Mouse (Mus musculus): ENCODE data around the gene Tnfrsf1b. TPM values are rescaled to one million over a fixed set of nuclear protein-coding genes. Genes with fewer than 3 reads are reported as not detected.

The Tnfrsf1b gene
- polyA plus RNA-seq, 1 experiment from 2014 or later = 2.3 TPM

GRCm38 (mm10) chr4:145209690-145210088, 37.0 kb downstream of the Tnfrsf1b start:
- H3K9ac ChIP-seq (ENCODE audit: low read depth, low read length) = no peak overlapping the region
- H3K9me3 ChIP-seq (replicated peaks; ENCODE audit: control insufficient read depth, low read length) = no peaks in the 10 kb centered on the region
- ATAC-seq (replicated peaks; ENCODE audit: insufficient number of reproducible peaks, low FRiP score, low TSS enrichment) = no peak
- no peaks in the 10 kb centered on the region for H3K27me3 ChIP-seq (ENCODE audit: control insufficient read depth, insufficient read depth, low read length)
- H3K4me2 ChIP-seq = no peak overlapping the region
- WGBS (ENCODE audit: insufficient replicate concordance) = 40% methylated on average over 5 of the region's 5 CpGs
- H3K36me3 ChIP-seq (ENCODE audit: control insufficient read depth, insufficient read depth, low read length) = no peaks in the 10 kb centered on the region
- no peak overlapping the region for H3K27ac ChIP-seq (ENCODE audit: low read depth, low read length)
- H3K4me1 ChIP-seq (ENCODE audit: control insufficient read depth, insufficient read depth, low read length) = no peaks in the 10 kb centered on the region
- no peak overlapping the region for H3K4me3 ChIP-seq (ENCODE audit: low read depth, low read length)

DNA sequence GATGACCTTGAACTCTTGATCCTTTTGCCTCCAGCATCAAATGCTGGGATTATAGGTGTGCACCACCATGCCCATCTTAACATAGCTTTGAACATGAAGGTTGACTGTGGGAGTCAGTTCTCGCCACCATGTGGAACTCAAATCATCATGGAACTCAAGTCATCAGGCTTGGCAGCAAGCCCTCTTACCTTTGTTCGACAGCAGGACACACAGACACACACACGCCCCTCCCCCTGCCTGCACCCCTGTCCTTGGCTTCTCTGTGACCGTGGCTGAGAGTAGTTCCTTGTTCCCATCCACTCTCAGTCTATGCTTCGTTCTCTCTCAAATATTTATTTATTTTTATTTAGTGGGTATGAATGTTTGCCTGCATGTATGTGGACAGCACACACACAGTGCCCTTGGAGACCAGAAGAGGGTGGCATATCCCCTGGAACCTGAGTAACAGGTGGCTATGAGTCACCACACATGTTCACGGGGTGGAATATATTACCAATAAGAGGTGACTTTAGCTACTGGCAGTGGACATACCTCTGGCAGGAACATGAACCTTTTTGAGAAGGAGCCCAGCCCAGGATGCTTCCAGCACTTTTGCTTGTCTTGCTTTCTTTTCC, 37.5 kb downstream of the Tnfrsf1b start:
- ATAC-seq (replicated peaks; ENCODE audit: insufficient number of reproducible peaks, low FRiP score, low TSS enrichment) = no peak
- no peak overlapping the region for H3K27ac ChIP-seq (ENCODE audit: low read depth, low read length)
- H3K4me2 ChIP-seq = no peak overlapping the region
- no peaks in the 10 kb centered on the region for H3K9me3 ChIP-seq (replicated peaks; ENCODE audit: control insufficient read depth, low read length)
- no peak overlapping the region for H3K4me3 ChIP-seq (ENCODE audit: low read depth, low read length)
- no peaks in the 10 kb centered on the region for H3K4me1 ChIP-seq (ENCODE audit: control insufficient read depth, insufficient read depth, low read length)
- no peaks in the 10 kb centered on the region for H3K27me3 ChIP-seq (ENCODE audit: control insufficient read depth, insufficient read depth, low read length)
- H3K36me3 ChIP-seq (ENCODE audit: control insufficient read depth, insufficient read depth, low read length) = no peaks in the 10 kb centered on the region
- 67% methylated on average over 6 of the region's 6 CpGs for WGBS (ENCODE audit: insufficient replicate concordance)
- no peak overlapping the region for H3K9ac ChIP-seq (ENCODE audit: low read depth, low read length)

GRCm38 (mm10) chr4:145207718-145208371, 38.8 kb downstream of the Tnfrsf1b start:
- no peaks in the 10 kb centered on the region for H3K9me3 ChIP-seq (replicated peaks; ENCODE audit: control insufficient read depth, low read length)
- no peak overlapping the region for H3K9ac ChIP-seq (ENCODE audit: low read depth, low read length)
- no peaks in the 10 kb centered on the region for H3K27me3 ChIP-seq (ENCODE audit: control insufficient read depth, insufficient read depth, low read length)
- H3K27ac ChIP-seq (ENCODE audit: low read depth, low read length) = no peak overlapping the region
- H3K4me3 ChIP-seq (ENCODE audit: low read depth, low read length) = no peak overlapping the region
- H3K4me2 ChIP-seq = no peak overlapping the region
- no peak for ATAC-seq (replicated peaks; ENCODE audit: insufficient number of reproducible peaks, low FRiP score, low TSS enrichment)
- no peaks in the 10 kb centered on the region for H3K36me3 ChIP-seq (ENCODE audit: control insufficient read depth, insufficient read depth, low read length)
- 77% methylated on average over 3 of the region's 3 CpGs for WGBS (ENCODE audit: insufficient replicate concordance)
- no peaks in the 10 kb centered on the region for H3K4me1 ChIP-seq (ENCODE audit: control insufficient read depth, insufficient read depth, low read length)

GRCm38 (mm10) chr4:145204779-145205178, 41.9 kb downstream of the Tnfrsf1b start:
- Histone ChIP-seq H3K27me3 (ENCODE audit: control insufficient read depth, insufficient read depth, low read length) (no peaks in the 10 kb centered on the region), H3K27ac (ENCODE audit: low read depth, low read length) (no peak overlapping the region), H3K36me3 (ENCODE audit: control insufficient read depth, insufficient read depth, low read length) (no peaks in the 10 kb centered on the region), H3K4me2 (no peak overlapping the region), H3K9ac (ENCODE audit: low read depth, low read length) (no peak overlapping the region), H3K4me1 (ENCODE audit: control insufficient read depth, insufficient read depth, low read length) (peaks cover 6% of the 10 kb centered on the region), H3K4me3 (ENCODE audit: low read depth, low read length) (no peak overlapping the region), H3K9me3 (replicated peaks; ENCODE audit: control insufficient read depth, low read length) (no peaks in the 10 kb centered on the region)
- 82% methylated on average over 8 of the region's 8 CpGs for WGBS (ENCODE audit: insufficient replicate concordance)
- no peak for ATAC-seq (replicated peaks; ENCODE audit: insufficient number of reproducible peaks, low FRiP score, low TSS enrichment)

DNA sequence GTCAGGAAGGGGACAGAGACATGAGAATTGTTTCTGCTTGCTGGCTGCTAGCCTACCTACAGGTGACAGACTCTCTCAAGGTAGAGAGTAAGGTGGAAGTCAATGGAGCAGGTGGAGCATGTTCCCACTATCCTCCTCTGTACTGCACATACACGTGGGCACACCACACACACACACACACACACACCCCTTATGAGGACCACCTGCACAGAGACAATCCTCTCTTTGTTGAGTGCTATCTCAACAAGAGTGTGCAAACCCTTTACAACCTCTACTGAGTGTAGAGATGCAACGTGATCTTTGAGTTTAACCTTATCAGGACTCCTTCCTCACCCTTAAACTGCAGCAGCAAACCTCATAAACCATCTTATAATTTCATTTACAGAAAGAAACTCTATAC, 43.4 kb downstream of the Tnfrsf1b start:
- no peak overlapping the region for H3K27ac ChIP-seq (ENCODE audit: low read depth, low read length)
- no peaks in the 10 kb centered on the region for H3K36me3 ChIP-seq (ENCODE audit: control insufficient read depth, insufficient read depth, low read length)
- peaks cover 9% of the 10 kb centered on the region for H3K4me1 ChIP-seq (ENCODE audit: control insufficient read depth, insufficient read depth, low read length)
- no peak for ATAC-seq (replicated peaks; ENCODE audit: insufficient number of reproducible peaks, low FRiP score, low TSS enrichment)
- no peaks in the 10 kb centered on the region for H3K9me3 ChIP-seq (replicated peaks; ENCODE audit: control insufficient read depth, low read length)
- no peak overlapping the region for H3K4me2 ChIP-seq
- no peak overlapping the region for H3K4me3 ChIP-seq (ENCODE audit: low read depth, low read length)
- no peaks in the 10 kb centered on the region for H3K27me3 ChIP-seq (ENCODE audit: control insufficient read depth, insufficient read depth, low read length)
- no peak overlapping the region for H3K9ac ChIP-seq (ENCODE audit: low read depth, low read length)
- WGBS (ENCODE audit: insufficient replicate concordance) = 50% methylated on average over 2 of the region's 2 CpGs

- ATAC-seq (replicated peaks; ENCODE audit: insufficient number of reproducible peaks, low FRiP score, low TSS enrichment) = no peak
- 71% methylated on average over 3 of the region's 3 CpGs for WGBS (ENCODE audit: insufficient replicate concordance)
- H3K4me3 ChIP-seq (ENCODE audit: low read depth, low read length) = no peak overlapping the region
- H3K36me3 ChIP-seq (ENCODE audit: control insufficient read depth, insufficient read depth, low read length) = no peaks in the 10 kb centered on the region
- H3K4me1 ChIP-seq (ENCODE audit: control insufficient read depth, insufficient read depth, low read length) = peaks cover 9% of the 10 kb centered on the region
- no peaks in the 10 kb centered on the region for H3K9me3 ChIP-seq (replicated peaks; ENCODE audit: control insufficient read depth, low read length)
- H3K27me3 ChIP-seq (ENCODE audit: control insufficient read depth, insufficient read depth, low read length) = no peaks in the 10 kb centered on the region
- H3K4me2 ChIP-seq = no peak overlapping the region
- H3K9ac ChIP-seq (ENCODE audit: low read depth, low read length) = no peak overlapping the region
- H3K27ac ChIP-seq (ENCODE audit: low read depth, low read length) = no peak overlapping the region
Observed at GRCm38 (mm10) chr4:145201424-145201823, 45.2 kb downstream of the Tnfrsf1b start.

DNA sequence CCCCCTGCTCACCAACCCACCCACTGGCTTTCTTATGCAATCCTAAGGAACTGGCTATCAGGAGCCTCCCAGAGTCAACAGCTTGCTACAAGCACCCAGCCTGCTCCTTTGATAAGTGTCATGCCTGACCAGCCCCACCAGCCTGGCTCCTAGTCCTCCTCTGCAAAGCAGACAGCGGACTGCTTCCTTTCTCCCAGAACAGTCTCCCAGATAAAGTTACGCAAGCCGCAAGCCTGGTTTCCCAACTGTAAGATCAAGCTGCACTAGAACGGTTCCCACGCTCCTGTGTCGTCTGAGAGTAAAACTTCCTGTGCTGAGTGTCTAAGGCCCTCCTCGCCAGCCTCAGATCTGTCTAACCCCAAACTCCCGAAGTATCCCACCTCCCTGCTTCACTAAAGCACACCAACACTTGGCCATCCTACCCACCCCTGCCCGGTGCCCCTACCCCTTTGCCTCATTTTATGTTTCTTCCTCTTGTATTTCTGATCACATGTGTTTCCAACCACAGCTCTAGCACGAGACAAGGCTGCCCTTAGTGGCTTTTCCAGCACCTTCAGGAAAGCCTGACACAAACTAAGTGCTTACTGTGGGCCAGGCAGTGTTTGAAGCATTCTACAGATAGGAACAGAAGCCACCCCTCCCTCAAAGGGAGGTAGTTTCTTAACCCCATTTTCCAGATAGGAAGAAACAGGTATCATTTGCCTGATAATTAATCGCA, 46.5 kb downstream of the Tnfrsf1b start:
- no peak overlapping the region for H3K4me3 ChIP-seq (ENCODE audit: low read depth, low read length)
- no peaks in the 10 kb centered on the region for H3K9me3 ChIP-seq (replicated peaks; ENCODE audit: control insufficient read depth, low read length)
- 14% methylated on average over 11 of the region's 11 CpGs for WGBS (ENCODE audit: insufficient replicate concordance)
- H3K4me1 ChIP-seq (ENCODE audit: control insufficient read depth, insufficient read depth, low read length) = peaks cover 9% of the 10 kb centered on the region
- H3K9ac ChIP-seq (ENCODE audit: low read depth, low read length) = no peak overlapping the region
- H3K36me3 ChIP-seq (ENCODE audit: control insufficient read depth, insufficient read depth, low read length) = no peaks in the 10 kb centered on the region
- peak overlapping the region; percentile 66 for H3K27ac ChIP-seq (ENCODE audit: low read depth, low read length)
- H3K4me2 ChIP-seq = peak overlapping the region; percentile 46
- H3K27me3 ChIP-seq (ENCODE audit: control insufficient read depth, insufficient read depth, low read length) = no peaks in the 10 kb centered on the region
- peak; percentile 49 for ATAC-seq (replicated peaks; ENCODE audit: insufficient number of reproducible peaks, low FRiP score, low TSS enrichment)

GRCm38 (mm10) chr4:145196586-145196985, 50.1 kb downstream of the Tnfrsf1b start:
- H3K27me3 ChIP-seq (ENCODE audit: control insufficient read depth, insufficient read depth, low read length) = no peaks in the 10 kb centered on the region
- H3K27ac ChIP-seq (ENCODE audit: low read depth, low read length) = no peak overlapping the region
- no peaks in the 10 kb centered on the region for H3K36me3 ChIP-seq (ENCODE audit: control insufficient read depth, insufficient read depth, low read length)
- H3K4me1 ChIP-seq (ENCODE audit: control insufficient read depth, insufficient read depth, low read length) = peaks cover 18% of the 10 kb centered on the region
- H3K9me3 ChIP-seq (replicated peaks; ENCODE audit: control insufficient read depth, low read length) = no peaks in the 10 kb centered on the region
- H3K4me2 ChIP-seq = no peak overlapping the region
- no peak for ATAC-seq (replicated peaks; ENCODE audit: insufficient number of reproducible peaks, low FRiP score, low TSS enrichment)
- WGBS (ENCODE audit: insufficient replicate concordance) = 79% methylated on average over 4 of the region's 4 CpGs
- H3K9ac ChIP-seq (ENCODE audit: low read depth, low read length) = no peak overlapping the region
- H3K4me3 ChIP-seq (ENCODE audit: low read depth, low read length) = no peak overlapping the region
